Mouse (Mus musculus) ovary, postnatal 10 days (tissue): ENCODE measurements around the gene Slc35f1.
"Not testable (repeated sequence)": the region's sequence is repeated elsewhere in the genome, so short reads cannot be mapped to it uniquely, and the experiment has no call there.

ENCODE experiments used
- DNase-seq: peaks from one replicate; pipeline ENCODE4 v3.0.0; 2022; ENCODE audit warnings: low spot score

The Slc35f1 gene

DNA sequence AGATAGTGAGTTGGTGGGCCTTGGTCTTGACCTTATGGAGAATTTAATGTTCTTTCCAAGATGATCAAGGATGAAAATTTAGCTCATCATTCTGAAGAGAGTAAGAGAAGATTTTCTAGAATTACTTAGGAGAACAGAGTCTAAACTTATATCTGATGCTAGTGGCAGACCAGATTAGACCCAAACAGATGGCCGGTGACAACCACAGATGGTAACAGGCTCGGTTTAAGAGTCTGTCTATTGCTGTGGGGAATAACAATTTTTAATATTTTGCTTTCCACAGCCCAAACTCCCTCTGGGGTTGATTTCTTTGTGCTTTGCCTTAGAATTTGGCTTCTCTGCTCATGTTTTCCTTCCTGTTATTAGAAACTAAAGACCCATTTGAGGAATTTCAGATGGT lies 96.7 kb downstream of the Slc35f1 start:
- no peak for DNase-seq

DNA sequence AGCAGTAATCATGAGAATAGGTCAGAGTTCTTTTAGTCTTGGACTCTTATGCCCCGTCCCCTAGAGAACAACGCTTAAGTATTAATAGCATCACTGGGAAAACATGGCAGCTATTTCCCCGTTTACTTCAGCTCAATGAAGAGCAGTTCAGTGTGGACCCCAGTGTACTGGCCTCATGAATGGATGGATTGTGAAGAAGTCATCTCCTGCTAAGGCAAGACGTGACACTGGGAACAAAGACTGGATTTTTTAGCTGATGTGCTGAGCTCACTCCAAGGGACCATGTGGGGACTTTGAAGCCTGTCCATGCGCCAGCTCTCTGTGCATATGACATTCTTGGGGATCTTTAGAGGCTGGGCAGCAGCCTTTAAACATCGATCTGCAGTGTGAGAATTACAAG lies 101.2 kb downstream of the Slc35f1 start:
- DNase-seq: no peak

DNA sequence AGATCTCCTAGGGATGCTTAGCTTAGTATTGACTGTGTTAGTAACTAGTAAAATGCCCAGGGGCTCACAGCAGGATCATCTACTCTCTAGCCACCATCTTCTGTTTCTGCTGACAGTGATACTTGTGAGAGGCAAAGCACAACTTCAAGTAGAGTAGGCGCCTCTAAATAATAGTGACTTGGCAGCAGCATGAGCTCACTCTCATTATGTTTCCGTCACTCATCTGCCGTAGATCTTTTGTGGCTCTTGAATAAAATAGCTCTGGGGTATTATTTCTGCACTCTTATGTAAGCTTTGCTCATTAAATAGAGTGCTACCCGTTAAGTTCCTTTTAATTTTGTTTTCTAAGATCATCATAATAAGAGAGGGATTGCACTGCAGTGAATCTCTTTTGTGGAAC lies 107.1 kb downstream of the Slc35f1 start:
- no peak for DNase-seq

DNA sequence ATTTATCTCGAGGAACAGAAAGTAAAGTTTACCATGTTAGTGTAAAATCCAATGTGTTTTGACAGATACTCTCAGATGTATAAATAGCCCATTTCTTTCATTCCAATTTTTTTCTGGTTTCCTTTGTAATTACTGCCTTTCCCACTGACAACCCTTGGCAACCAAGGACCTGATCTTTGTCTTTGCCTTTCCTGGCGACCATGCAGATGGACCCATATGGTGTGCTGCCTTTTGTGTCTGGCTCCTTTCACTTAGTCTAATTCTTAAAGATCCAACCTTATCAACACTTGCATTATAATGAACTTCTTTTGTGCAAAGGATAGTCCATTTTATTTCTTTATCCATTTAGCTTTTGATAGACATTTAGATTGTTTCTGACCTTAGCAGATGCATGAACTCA lies 117.5 kb downstream of the Slc35f1 start:
- no peak for DNase-seq

DNA sequence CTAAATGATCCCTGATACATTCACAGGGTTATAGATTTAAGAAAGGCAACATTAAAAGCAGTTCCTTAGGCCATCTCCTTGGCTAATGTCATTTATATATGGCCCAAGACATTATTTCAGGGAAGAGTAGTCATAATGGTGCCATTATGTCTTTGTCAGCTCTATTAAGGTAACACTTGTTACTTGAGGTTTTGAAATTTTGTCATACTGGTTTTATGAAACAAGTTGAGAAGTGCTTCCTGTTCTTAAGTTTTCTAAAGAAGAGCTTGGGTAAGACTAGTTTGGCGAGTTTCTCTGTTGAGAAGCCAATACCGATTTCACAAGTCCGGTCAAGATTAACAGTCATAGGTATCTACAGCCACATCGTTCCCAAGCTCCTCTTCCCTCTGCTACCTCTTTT lies 122.5 kb downstream of the Slc35f1 start:
- DNase-seq: no peak

DNA sequence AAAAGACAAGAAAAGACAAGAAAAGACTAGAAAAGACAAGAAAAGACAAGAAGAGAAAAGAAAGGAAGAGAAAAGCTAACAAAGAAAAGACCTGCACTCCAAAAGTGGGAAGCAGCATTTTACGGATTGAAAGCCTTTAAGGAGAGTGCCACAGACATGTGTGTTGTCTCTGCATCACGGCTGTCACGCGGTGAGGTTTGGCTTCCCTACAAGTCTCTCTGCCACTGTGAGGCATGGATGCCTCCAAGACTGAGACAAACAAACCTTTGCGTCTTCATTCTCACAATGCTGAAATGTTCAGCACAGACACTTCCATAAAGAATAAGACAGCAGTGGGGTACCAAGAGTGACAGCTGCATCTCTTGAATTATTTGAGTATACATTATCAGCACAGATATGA lies 124.0 kb downstream of the Slc35f1 start:
- no peak for DNase-seq

DNA sequence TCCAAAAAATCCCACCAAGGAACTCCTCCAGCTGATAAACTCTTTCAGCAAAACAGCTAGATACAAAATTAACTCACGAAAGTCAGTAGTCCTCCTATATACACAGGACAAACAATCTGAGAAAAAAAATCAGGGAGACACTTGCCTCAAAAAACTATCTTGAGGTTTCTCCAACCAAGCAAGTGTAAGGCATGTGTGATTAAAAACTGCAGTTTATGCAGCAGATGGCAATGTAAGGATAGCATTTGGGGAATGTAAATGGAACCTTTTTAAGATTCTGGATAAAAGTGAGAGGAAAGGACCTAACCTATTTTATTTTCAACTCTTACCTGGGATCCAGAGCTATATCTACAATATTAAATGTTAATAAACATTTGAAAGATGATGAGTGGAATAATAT lies 129.3 kb downstream of the Slc35f1 start:
- no peak for DNase-seq

DNA sequence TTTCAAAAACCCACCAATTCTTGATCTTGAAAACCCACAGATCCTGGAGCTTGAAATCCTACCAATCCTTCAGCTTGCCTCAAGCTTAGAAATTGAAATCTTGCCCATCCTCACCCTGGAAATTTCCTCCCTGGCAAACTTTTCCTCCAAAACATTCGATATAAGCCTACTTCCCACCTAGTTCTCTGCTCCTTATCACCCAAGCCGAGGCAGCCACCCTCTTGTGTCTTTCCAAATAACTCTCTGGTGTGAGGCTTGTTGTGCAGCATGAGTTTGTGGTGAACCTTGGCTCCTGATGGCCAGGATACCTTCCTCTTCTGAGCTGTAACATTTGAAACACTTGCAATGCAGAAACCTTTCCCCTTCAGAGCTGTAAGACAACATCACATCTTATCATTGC lies 132.6 kb downstream of the Slc35f1 start:
- DNase-seq: no peak

GRCm38 (mm10) chr10:52825746-52826145 lies 135.4 kb downstream of the Slc35f1 start:
- no peak for DNase-seq

DNA sequence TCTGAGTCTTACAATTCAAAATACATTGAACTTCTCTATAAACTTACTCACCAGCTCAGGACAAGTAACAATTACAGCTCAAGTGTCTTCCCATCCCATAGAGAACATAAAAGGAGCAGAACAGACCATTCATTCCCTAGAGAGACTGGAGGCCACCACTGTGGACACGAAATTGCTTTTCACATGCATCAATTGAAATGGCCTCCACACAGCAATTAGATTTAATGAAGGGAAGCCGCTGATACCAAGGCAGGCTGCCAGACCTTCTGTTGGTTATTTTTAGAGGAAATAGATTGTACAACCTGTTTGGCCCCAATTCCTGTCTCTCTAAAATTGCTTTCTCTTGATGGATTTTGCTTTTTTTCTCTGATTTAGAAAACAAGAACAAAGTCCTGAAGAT lies 150.5 kb downstream of the Slc35f1 start:
- DNase-seq: no peak

GRCm38 (mm10) chr10:52851994-52852393 lies 161.7 kb downstream of the Slc35f1 start:
- DNase-seq: no peak

GRCm38 (mm10) chr10:52860851-52861250 lies 170.5 kb downstream of the Slc35f1 start:
- DNase-seq: no peak

DNA sequence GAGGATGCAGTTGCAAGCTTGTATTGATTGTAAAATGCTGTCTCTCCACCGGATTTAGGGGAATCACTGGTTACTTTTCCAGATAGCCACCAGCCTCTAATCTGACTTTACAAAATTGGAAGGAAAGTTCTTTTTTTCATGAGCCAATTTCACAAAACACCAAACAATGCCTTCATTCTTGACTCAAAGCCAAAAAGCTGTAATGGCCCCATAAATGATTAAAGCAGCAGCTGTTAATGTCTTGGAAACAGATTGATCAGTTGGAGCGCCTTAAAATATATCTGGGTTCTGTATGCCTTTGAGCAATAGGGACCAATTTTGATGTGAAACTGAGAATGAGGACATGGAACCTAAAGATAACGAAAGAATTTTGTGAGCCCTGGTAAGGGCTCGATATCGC lies 174.6 kb downstream of the Slc35f1 start:
- DNase-seq: no peak

- DNase-seq: no peak
Observed at GRCm38 (mm10) chr10:52871110-52871509, 180.8 kb downstream of the Slc35f1 start.

DNA sequence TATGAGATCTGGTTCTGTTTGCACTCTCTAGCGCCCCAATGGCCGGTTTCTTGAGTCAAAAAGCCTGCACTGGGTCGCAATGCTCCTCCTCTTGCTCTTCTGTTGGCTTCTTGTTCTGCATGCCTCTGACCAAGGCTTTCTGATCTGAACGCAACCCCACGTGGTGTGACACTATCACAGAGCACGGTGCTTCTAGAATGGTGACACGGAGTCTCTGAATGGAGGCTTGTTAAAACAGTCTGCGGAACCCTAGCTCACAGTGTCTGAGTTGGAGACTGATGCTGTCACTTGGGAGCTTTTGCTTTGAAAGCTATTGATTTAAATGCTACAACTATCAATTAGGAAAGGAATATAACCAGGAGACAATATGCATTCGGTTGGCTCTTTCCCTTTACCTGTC lies 183.8 kb downstream of the Slc35f1 start:
- DNase-seq: no peak

DNA sequence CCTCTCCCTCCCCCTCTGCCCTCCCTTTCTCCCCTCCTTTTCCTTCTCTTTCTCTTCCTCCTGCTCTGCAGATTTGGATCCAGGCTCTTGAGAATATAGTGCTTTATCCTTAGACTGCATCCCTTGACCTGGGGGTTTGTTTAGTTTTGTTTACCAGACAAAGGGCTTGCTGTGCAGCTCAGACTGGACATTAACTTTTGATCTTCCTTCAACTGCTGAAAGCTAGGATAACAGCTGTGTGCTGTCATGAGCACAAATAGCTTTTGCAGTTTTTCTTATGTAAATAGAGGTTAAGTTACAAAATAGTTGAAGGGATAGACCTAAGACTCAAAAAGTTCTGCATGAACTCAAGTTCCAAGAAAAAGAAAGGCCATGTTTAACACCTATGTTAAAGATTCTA lies 184.4 kb downstream of the Slc35f1 start:
- no peak for DNase-seq

GRCm38 (mm10) chr10:52877263-52878021 lies 187.1 kb downstream of the Slc35f1 start:
- DNase-seq: no peak

DNA sequence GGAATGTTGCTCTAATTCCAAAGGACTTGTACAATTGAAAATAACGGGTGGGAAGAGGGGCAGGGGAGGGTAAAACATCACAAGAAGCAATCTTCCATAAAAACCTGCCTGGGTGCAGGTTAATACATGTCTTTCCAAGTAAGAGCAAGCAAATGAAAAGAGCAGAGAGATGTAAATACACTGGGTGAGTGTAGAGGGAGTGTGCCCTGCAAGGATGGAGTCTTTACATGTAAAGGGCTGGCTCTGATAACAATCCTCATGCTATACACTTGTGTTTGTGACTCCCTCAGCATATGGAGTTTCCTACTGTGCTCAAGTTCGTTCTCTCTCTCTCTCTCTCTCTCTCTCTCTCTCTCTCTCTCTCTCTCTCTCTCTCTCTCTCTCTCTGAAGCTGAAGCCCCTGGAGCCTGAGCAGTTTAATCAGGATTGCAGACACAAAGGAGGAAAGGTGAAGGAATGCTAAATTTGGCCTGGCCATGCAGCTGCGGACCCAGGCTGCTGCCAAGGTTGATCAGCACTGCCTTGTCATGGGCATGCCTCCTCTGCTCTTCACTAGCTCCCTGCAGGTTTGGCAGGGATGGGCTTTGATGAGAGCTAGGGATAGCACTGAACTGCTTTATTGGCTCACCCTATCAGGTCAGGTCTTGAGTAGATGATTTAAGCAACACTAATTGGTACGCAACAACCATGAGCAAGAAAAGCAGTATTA lies 187.9 kb downstream of the Slc35f1 start:
- no peak for DNase-seq

DNA sequence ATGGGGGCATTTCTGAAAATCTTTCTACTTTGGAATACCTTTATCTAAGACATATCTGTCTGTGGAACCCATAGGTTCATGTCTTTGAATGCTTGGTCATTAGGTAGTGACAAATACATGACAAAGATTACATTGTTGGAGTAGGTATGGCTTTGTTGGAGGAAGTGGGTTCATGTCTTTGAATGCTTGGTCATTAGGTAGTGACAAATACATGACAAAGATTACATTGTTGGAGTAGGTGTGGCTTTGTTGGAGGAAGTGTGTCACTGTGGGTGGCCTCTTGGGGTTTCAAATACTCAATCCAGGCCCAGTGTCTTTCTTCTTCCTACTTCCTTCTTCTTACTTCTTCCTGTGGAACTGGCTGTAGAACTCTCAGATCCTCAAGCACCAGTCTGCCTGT lies 206.4 kb downstream of the Slc35f1 start:
- DNase-seq: not testable (repeated sequence)

DNA sequence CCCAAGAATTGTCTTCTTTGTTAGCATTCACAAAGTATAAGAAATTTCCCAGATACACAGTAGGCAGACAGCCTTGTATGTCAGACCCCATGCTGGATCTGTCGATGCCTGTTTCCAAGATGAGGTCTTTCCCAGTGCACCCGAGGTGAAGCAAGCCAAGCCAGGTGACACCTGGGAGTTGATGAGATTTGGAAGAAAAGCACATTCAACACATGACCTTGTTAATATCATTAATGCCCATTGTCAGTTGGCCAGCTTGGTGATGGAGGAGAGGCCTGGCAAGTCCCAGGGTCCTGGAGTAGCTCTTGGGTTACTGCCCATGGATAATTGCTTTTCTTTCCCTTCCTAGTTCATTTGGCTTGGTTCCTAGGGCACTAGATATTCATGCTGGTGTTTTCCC lies 214.6 kb downstream of the Slc35f1 start:
- no peak for DNase-seq

GRCm38 (mm10) chr10:52911762-52912161 lies 221.4 kb downstream of the Slc35f1 start:
- DNase-seq: no peak

- DNase-seq: no peak
Observed at GRCm38 (mm10) chr10:52918715-52919114, 228.4 kb downstream of the Slc35f1 start.

DNA sequence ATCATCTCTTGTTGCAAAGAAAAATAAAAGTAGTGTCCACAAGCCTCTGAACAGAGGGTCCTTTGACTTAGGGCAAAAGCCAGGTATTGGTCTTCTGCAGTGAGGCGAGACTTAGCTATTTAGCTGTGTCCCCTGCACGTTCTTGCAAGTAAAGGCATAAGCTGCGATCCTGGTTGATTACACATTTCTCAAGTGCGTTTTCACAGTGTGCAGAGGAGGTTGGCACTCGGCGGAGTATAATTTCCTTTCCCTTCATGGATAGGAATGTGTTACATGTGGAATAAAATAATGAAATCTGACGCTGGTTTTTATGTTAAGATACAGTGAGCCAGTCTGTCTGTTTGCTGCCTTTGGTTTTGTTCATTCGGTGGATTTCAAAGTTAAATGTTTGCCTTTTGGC lies 232.8 kb downstream of the Slc35f1 start:
- no peak for DNase-seq

GRCm38 (mm10) chr10:52926330-52926729 lies 236.0 kb downstream of the Slc35f1 start:
- no peak for DNase-seq
